ENCODE assay signal across 10 mouse cellular contexts in the genomic region with DNA sequence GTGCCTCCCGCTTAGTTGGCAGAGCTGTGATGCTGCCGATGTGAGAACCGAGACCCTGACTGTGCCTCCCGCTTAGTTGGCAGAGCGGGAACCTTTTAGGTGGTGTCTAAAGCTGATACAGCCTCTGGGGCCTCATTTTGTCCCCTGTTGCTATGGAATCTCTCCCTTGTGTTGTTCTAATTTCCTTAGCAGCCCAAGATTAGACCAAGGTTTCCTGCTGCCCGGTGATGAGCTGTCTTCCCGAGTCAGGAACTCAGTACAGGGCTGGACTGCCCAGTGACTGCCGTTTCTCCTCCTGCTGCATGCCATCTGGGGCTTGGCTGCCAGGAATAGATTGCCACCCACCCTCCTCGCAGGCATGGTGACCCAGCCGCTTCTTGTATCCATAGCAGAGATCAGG. TPM values are rescaled to one million over a fixed set of nuclear protein-coding genes. Genes with fewer than 3 reads are reported as not detected.
DNase-seq lines count a peak whose midpoint lies in the region; ATAC-seq and TF ChIP-seq lines count a peak whose summit lies in the region.
"Had no signal": no experiment of that assay in that cellular context is flagged by ENCODE, and none has a peak within 500 bp of the region (broad histone marks: within the 10 kb centered on the region; RNA-seq: fewer than 3 reads in every experiment).

No protein-coding gene starts in this region.

- no peaks in the 10 kb centered on the region for H3K27me3 ChIP-seq in heart, postnatal 0 days (ENCODE audit: control insufficient read depth, insufficient read depth, low read length)
- H3K27me3 ChIP-seq in hindbrain, embryonic 14.5 days (ENCODE audit: control insufficient read depth, insufficient read depth, low read length): no peaks in the 10 kb centered on the region
- H3K27me3 ChIP-seq: liver, embryonic 13.5 days; Patski had no signal

- 0 out of 2 replicates have a peak, but pooled peaks cover 4% of the 10 kb centered on the region for H3K36me3 ChIP-seq in heart, postnatal 0 days (replicated peaks; ENCODE audit: control insufficient read depth, insufficient read depth, low read length)
- H3K36me3 ChIP-seq in hindbrain, embryonic 14.5 days (replicated peaks; ENCODE audit: control insufficient read depth, insufficient read depth): peaks cover 90% of the 10 kb centered on the region
- H3K36me3 ChIP-seq: liver, embryonic 13.5 days had no signal

- WGBS in heart, postnatal 0 days: 34% methylated on average over 10 of the region's 10 CpGs
- WGBS in hindbrain, embryonic 14.5 days: 49% methylated on average over 10 of the region's 10 CpGs

- H3K4me2 ChIP-seq in heart, postnatal 0 days (ENCODE audit: low read depth, low read length): peak overlapping the region; percentile 26; the same call in 1 of the 2 replicates
- H3K4me2 ChIP-seq in hindbrain, embryonic 14.5 days (replicated peaks): no peak overlapping the region; the same call in 1 of the 2 replicates
- H3K4me2 ChIP-seq: liver, embryonic 13.5 days had no signal

- no peaks in the 10 kb centered on the region for H3K9me3 ChIP-seq in heart, postnatal 0 days (replicated peaks; ENCODE audit: control insufficient read depth, low read length)
- H3K9me3 ChIP-seq in hindbrain, embryonic 14.5 days (ENCODE audit: control insufficient read depth, low read length): no peaks in the 10 kb centered on the region
- H3K9me3 ChIP-seq: liver, embryonic 13.5 days had no signal

- peak; percentile 50; the same call in 1 of the 2 replicates for ATAC-seq in heart, postnatal 0 days (ENCODE audit: insufficient read depth, low read depth)
- ATAC-seq in hindbrain, embryonic 14.5 days (ENCODE audit: low FRiP score): 0 out of 2 replicates have a peak, but pooled peaks have one; percentile 29
- ATAC-seq: Patski had no signal

- peak; percentile 31 to 50 for DNase-seq in cerebellum, adult 18-20 months
- DNase-seq in cerebellum, adult 8-10 months: no peak
- DNase-seq in heart, postnatal 0 days (ENCODE audit: low spot score): peak; percentile 18
- DNase-seq in heart, adult 8-10 months (ENCODE audit: low spot score): no peak
- DNase-seq in 416B (ENCODE audit: low read depth) (peak; percentile 33), MN1 (ENCODE audit: low spot score) (no peak)
- no peak for DNase-seq in hindbrain, embryonic 14.5 days (ENCODE audit: low spot score)
- DNase-seq in layer of hippocampus, adult 8-10 months (ENCODE audit: low spot score in 2 of 2): no peak
- DNase-seq: liver, embryonic 13.5 days had no signal

- TF ChIP-seq CTCF in heart, postnatal 0 days (IDR thresholded peaks at IDR 0.05; ENCODE audit: low read depth): no peak

- TF ChIP-seq EP300 in heart, postnatal 0 days (IDR thresholded peaks at IDR 0.05; ENCODE audit: low read depth): no peak

- H3K4me1 ChIP-seq in heart, postnatal 0 days (ENCODE audit: control insufficient read depth, insufficient read depth): no peaks in the 10 kb centered on the region
- 0 out of 2 replicates have a peak, but pooled peaks cover 9% of the 10 kb centered on the region for H3K4me1 ChIP-seq in hindbrain, embryonic 14.5 days (replicated peaks; ENCODE audit: control insufficient read depth, insufficient read depth, low read length)
- H3K4me1 ChIP-seq: liver, embryonic 13.5 days had no signal

- H3K27ac ChIP-seq in heart, postnatal 0 days (ENCODE audit: low read depth): no peak overlapping the region
- H3K27ac ChIP-seq in hindbrain, embryonic 14.5 days: peak overlapping the region; percentile 51
- H3K27ac ChIP-seq: liver, embryonic 13.5 days had no signal

- no peak overlapping the region for H3K9ac ChIP-seq in heart, postnatal 0 days (replicated peaks; ENCODE audit: low read depth, low read length)
- no peak overlapping the region for H3K9ac ChIP-seq in hindbrain, embryonic 14.5 days
- H3K9ac ChIP-seq: liver, embryonic 13.5 days had no signal

- no peak overlapping the region for H3K4me3 ChIP-seq in heart, postnatal 0 days (ENCODE audit: low read depth, low read length)
- H3K4me3 ChIP-seq in hindbrain, embryonic 14.5 days (replicated peaks; ENCODE audit: low read length): no peak overlapping the region
- H3K4me3 ChIP-seq: liver, embryonic 13.5 days had no signal

RNA-seq across cellular contexts. Expression of gene Kif3c, which starts 21.0 kb away (rescaled TPM):
- total RNA-seq in heart, postnatal 0 days (2014; rRNA removed; ENCODE audit: low replicate concordance): 4.3 and 8.3 TPM in 2 replicates
- 2.4 and 2.9 TPM in 2 replicates for polyA plus RNA-seq in heart, postnatal 0 days (2015; fragmentation: Nextera tagmentation; extraction: Ambion mirVana)
- 1 to 10 TPM; 5.9 to 6.9 (median 6.3) TPM for total RNA-seq in heart, adult 8-10 months (2022)
- polyA plus RNA-seq in hindbrain, embryonic 14.5 days (2014; fragmentation: Nextera tagmentation; extraction: Ambion mirVana): 73.8 and 77.9 TPM in 2 replicates
- 100 to 1,000 TPM; 150 to 162 (median 156) TPM for total RNA-seq in layer of hippocampus, adult 8-10 months (2022)

RNA-seq across cellular contexts. Expression of gene Asxl2, which starts 40.7 kb away (rescaled TPM):
- total RNA-seq in heart, postnatal 0 days (2014; rRNA removed; ENCODE audit: low replicate concordance): 16.1 and 17.5 TPM in 2 replicates
- polyA plus RNA-seq in heart, postnatal 0 days (2015; fragmentation: Nextera tagmentation; extraction: Ambion mirVana): 8.6 and 9.5 TPM in 2 replicates
- 10 to 100 TPM; 18.3 to 26.2 (median 22.3) TPM for total RNA-seq in heart, adult 8-10 months (2022)
- polyA plus RNA-seq in hindbrain, embryonic 14.5 days (2014; fragmentation: Nextera tagmentation; extraction: Ambion mirVana): 11.8 and 12.4 TPM in 2 replicates
- total RNA-seq in layer of hippocampus, adult 8-10 months (2022): 10 to 100 TPM; 31.1 to 34.9 (median 33.2) TPM

Comparison
In these comparisons a context has a peak if more than half of its experiments do, and no peak if none do; other contexts are left out.
1. DNase-seq: peak in cerebellum, adult 18-20 months (2 of 2), heart, postnatal 0 days (single experiment) and 416B (single experiment); none in cerebellum, adult 8-10 months (single experiment), heart, adult 8-10 months (single experiment), hindbrain, embryonic 14.5 days (single experiment), MN1 (single experiment) and layer of hippocampus, adult 8-10 months (0 of 2).
2. RNA of gene Kif3c, which starts 21.0 kb away (total RNA-seq): 150 to 162 TPM in layer of hippocampus, adult 8-10 months; 4.3 to 8.3 TPM in heart, postnatal 0 days and 5.9 to 6.9 TPM in heart, adult 8-10 months; every median in the first group is over 10 times any median in the second.